Mouse (Mus musculus): ENCODE measurements at regions not wholly inside any gene's neighbourhood (a gene's known extent, or its start where the extent isn't known, plus 50 kb on each side); places are given as distances from the start of the nearest gene placed in this dataset.

- no peak for TF ChIP-seq POLR2A (IDR thresholded peaks at IDR 0.05; ENCODE audit: insufficient read depth, low read length)
- TF ChIP-seq CTCF (IDR thresholded peaks at IDR 0.05; ENCODE audit: low read depth, low read length): no peak
Measured at GRCm38 (mm10) chr14:14632951-14633931, 68.8 kb upstream of the Slc4a7 start.

Data from ES-Bruce4 (cell line).